Mouse (Mus musculus): ENCODE results near the gene Ly6g5c.

Gene Ly6g5c

GRCm38 (mm10) chr17:35146139-35146538, 38.1 kb downstream of the Ly6g5c start:
- no peak for DNase-seq

- no peak for DNase-seq
These were observed 39.3 kb downstream of the Ly6g5c start for GRCm38 (mm10) chr17:35147348-35147747.

GRCm38 (mm10) chr17:35147922-35148639, 40.0 kb downstream of the Ly6g5c start:
- no peak for DNase-seq

- no peak for DNase-seq
These were observed 44.0 kb downstream of the Ly6g5c start for GRCm38 (mm10) chr17:35152121-35152520.

GRCm38 (mm10) chr17:35153077-35153476, 45.0 kb downstream of the Ly6g5c start:
- peak; percentile 90 for DNase-seq

GRCm38 (mm10) chr17:35153931-35154330, 45.9 kb downstream of the Ly6g5c start:
- no peak for DNase-seq

GRCm38 (mm10) chr17:35154616-35155015, 46.5 kb downstream of the Ly6g5c start:
- peak; percentile 92 for DNase-seq

- peak; percentile 93 for DNase-seq
These were observed 47.4 kb downstream of the Ly6g5c start for GRCm38 (mm10) chr17:35155451-35155850.

- DNase-seq: peak; percentile 93
These were observed 48.6 kb downstream of the Ly6g5c start for GRCm38 (mm10) chr17:35156461-35157200.

- DNase-seq: peak; percentile 91
These were observed 49.2 kb downstream of the Ly6g5c start for GRCm38 (mm10) chr17:35157254-35157653.

- peak; percentile 93 for DNase-seq
These were observed 49.6 kb downstream of the Ly6g5c start for GRCm38 (mm10) chr17:35157661-35158175.

- DNase-seq: peak; percentile 90
These were observed 50.9 kb downstream of the Ly6g5c start for GRCm38 (mm10) chr17:35158850-35159593.

GRCm38 (mm10) chr17:35159638-35160037, 51.6 kb downstream of the Ly6g5c start:
- DNase-seq: peak; percentile 91

GRCm38 (mm10) chr17:35161421-35161820, 53.3 kb downstream of the Ly6g5c start:
- peak; percentile 92 for DNase-seq

Measured in heart, adult 11 months (tissue).